Mouse (Mus musculus): ENCODE data around the gene Slc6a21. TPM values are rescaled to one million over a fixed set of nuclear protein-coding genes. Genes with fewer than 3 reads are reported as not detected.

The Slc6a21 gene
- polyA plus RNA-seq, 1 experiment, result not detected

DNA sequence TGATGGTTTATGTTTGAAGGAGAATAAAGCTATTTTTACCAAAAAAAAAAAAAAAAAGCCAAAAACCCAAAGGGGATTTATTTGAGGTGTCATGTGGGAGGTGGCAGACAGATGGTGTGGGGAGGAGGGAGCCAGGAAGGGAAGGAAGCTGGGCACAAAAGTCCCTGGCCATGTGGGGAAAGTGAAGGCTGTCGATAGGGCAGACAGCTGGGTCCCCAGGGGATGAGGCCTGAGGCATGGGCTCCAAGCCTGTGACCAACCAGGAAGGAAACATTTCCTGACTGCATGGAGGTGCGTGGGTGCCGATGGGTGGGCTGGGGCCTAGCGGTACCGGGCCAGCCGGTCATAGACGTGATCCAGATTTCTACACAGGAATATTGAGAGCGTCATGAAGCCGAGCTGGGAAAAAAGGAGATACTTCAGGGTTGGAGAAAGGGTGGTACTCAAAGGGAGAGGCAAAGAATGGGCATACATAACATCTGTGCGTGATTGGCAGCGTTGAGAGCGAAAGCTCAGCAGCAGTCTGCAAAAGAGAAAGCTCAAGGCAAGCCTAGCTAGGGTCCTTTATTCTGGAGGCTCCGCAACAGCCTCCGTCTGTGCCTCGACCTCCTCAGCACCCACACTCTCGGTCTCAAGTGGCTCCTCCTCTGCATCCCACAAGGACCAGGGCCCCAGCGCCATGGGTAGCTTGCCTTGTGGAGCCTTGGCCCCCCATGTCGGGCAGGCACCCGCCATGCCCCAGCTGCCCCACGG lies 43.6 kb upstream of the Slc6a21 start:
- TF ChIP-seq POLR2A (IDR thresholded peaks at IDR 0.05; ENCODE audit: low read depth, low read length) (no peak), CTCF (IDR thresholded peaks at IDR 0.05; ENCODE audit: extremely low read depth, insufficient read length, insufficient replicate concordance, low read depth, low read length) (no peak)
- Histone ChIP-seq H3K27me3 (ENCODE audit: control insufficient read depth, insufficient read depth, low read length) (0 out of 2 replicates have a peak, but pooled peaks cover 5% of the 10 kb centered on the region), H3K4me3 (ENCODE audit: low read depth, low read length) (peak overlapping the region; percentile 31), H3K4me1 (ENCODE audit: control insufficient read depth, insufficient read depth, insufficient read length, low read length) (peaks cover 13% of the 10 kb centered on the region), H3K36me3 (ENCODE audit: control insufficient read depth, insufficient read depth, low read length) (no peaks in the 10 kb centered on the region), H3K27ac (ENCODE audit: insufficient read depth, low read depth, low read length) (no peak overlapping the region)
- WGBS, result 56% methylated on average over 20 of the region's 20 CpGs

DNA sequence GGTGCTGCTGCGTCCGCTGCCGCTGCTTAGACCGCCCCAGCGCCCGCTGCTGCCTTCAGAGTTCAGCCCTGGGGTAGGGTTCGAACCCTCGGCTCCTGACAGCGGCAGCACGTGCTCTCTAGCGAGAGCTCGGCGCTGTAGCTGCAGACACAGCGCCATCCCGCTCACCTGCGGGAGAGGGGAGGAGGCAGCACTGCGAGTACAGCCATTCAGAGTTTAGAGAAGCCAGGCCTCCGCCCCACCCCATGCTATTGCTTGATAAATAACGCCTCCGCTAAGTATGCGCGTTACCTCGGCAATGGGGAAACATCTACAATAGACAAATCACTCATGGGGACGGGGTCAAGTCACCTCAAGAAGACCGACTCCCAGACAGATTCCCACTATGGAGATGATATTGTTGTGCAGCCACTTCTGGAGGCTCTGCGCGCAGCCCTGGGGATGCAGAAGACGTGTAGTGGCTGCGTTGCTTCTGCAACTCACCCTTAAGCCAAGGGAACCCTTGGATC lies 42.9 kb upstream of the Slc6a21 start:
- WGBS, result 21% methylated on average over 29 of the region's 29 CpGs
- H3K27me3 ChIP-seq (ENCODE audit: control insufficient read depth, insufficient read depth, low read length), result 0 out of 2 replicates have a peak, but pooled peaks cover 5% of the 10 kb centered on the region
- no peak for TF ChIP-seq CTCF (IDR thresholded peaks at IDR 0.05; ENCODE audit: extremely low read depth, insufficient read length, insufficient replicate concordance, low read depth, low read length)
- TF ChIP-seq POLR2A (IDR thresholded peaks at IDR 0.05; ENCODE audit: low read depth, low read length), result no peak
- peaks cover 13% of the 10 kb centered on the region for H3K4me1 ChIP-seq (ENCODE audit: control insufficient read depth, insufficient read depth, insufficient read length, low read length)
- no peaks in the 10 kb centered on the region for H3K36me3 ChIP-seq (ENCODE audit: control insufficient read depth, insufficient read depth, low read length)
- H3K27ac ChIP-seq (ENCODE audit: insufficient read depth, low read depth, low read length), result no peak overlapping the region
- peak overlapping the region; percentile 31 for H3K4me3 ChIP-seq (ENCODE audit: low read depth, low read length)

DNA sequence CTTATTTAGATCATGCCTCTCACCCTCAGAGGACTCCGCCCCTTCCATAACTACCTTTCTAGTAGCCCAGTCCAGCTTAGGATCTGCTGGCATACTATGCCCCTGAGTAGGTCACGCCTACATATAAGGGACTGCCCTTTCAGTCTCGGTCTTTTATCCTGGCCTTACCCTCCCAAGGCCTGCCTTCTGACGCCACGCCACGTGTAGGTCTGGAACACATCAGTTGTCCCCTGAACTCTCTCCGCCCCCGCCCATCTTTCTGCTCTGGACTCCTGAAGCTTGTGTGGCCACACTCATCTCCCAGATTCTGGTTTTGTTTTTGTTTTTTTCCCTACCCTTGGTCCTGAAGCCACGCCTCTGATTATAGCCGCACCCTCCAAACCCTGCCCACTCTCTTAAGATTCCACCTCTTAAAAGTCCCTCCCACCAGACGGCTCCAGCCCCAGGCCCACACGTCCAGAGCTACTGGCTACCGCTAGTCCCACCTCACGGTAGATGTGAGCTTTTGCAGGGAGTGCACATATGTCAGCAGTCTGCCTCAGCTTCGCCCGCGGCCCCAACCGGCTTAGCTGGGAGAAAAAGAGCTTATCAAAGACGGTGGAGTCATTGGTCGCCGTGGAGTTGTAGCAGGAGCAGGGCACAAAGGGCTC lies 42.3 kb upstream of the Slc6a21 start:
- peak overlapping the region; percentile 39 for H3K4me3 ChIP-seq (ENCODE audit: low read depth, low read length)
- H3K36me3 ChIP-seq (ENCODE audit: control insufficient read depth, insufficient read depth, low read length), result no peaks in the 10 kb centered on the region
- TF ChIP-seq CTCF (IDR thresholded peaks at IDR 0.05; ENCODE audit: extremely low read depth, insufficient read length, insufficient replicate concordance, low read depth, low read length) (no peak), POLR2A (IDR thresholded peaks at IDR 0.05; ENCODE audit: low read depth, low read length) (no peak)
- 0 out of 2 replicates have a peak, but pooled peaks cover 5% of the 10 kb centered on the region for H3K27me3 ChIP-seq (ENCODE audit: control insufficient read depth, insufficient read depth, low read length)
- 9% methylated on average over 21 of the region's 21 CpGs for WGBS
- H3K4me1 ChIP-seq (ENCODE audit: control insufficient read depth, insufficient read depth, insufficient read length, low read length), result peaks cover 13% of the 10 kb centered on the region
- H3K27ac ChIP-seq (ENCODE audit: insufficient read depth, low read depth, low read length), result no peak overlapping the region

DNA sequence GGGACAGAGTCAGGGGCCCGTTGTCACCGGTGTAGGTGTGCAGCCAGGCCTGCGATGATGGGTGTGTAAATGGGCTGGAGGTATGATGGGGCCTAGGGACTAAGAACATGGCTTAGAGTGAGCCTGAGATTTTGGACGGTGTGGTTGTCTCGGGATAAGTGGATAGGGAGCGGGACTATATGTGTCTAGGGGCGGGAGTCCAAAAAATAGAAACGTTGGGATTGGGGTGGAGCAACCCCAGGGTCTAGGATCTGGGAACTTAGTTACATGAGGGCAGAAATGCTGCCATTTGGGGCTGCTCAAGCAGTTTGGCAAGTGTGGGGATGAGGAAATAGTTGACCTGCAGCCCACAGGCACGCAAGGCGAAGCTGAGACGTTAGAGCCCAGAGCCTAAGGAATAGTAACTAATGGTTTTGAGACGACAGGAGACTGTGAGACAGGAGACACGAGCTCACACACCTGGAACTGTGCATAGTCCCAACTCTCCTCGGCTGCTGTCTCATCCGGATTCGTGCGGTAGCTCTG lies 41.6 kb upstream of the Slc6a21 start:
- Histone ChIP-seq H3K36me3 (ENCODE audit: control insufficient read depth, insufficient read depth, low read length) (no peaks in the 10 kb centered on the region), H3K27ac (ENCODE audit: insufficient read depth, low read depth, low read length) (no peak overlapping the region), H3K4me3 (ENCODE audit: low read depth, low read length) (peak overlapping the region; percentile 39; the same call in 1 of the 2 replicates), H3K27me3 (ENCODE audit: control insufficient read depth, insufficient read depth, low read length) (0 out of 2 replicates have a peak, but pooled peaks cover 5% of the 10 kb centered on the region), H3K4me1 (ENCODE audit: control insufficient read depth, insufficient read depth, insufficient read length, low read length) (peaks cover 16% of the 10 kb centered on the region)
- WGBS, result 66% methylated on average over 17 of the region's 17 CpGs
- no peak for TF ChIP-seq CTCF (IDR thresholded peaks at IDR 0.05; ENCODE audit: extremely low read depth, insufficient read length, insufficient replicate concordance, low read depth, low read length)
- TF ChIP-seq POLR2A (IDR thresholded peaks at IDR 0.05; ENCODE audit: low read depth, low read length), result no peak

DNA sequence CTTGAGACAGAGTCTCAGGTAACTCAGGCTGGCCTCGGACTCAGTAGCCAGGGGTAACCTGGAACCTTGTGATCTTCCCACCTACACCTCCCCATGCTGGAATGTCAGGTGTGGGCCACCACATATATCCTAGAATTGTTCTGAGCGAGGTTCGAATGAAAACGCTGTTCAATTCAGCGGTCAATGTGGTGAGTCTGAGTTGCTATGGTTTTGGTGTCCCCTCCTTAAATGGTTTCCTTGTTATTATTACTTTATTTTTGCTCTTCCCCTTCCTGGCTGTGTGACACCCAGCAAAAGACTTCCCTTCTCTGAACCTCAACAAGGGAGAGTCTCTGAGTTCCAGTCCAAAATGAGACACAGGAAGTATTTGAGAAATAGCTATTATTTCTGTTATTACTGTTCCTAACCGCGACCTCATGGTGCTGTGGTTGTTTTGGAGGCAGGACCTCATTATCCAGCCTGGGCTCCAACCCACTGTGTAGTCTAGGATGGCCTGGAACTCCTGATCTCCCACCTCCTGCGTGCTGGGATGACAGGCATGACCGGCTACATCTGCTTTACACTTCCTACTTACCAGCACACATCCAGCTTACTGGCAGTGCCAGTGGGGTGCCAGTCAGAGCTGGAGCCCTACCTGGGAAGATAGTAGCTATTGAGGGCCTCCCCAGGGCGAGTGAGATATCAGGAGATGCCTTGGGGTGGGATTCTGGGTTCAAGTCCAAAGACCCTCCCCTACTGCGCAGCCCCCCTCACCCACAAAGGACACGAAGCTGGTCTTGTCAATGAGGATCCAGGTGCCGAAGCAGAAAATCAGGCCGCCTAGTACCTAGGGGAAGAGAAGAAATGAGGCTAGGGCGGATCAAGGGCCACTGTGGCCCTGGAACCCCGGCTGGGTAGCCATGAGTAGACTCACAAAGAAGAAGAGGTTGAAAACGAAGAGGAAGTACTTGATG lies 39.3 kb upstream of the Slc6a21 start:
- H3K27ac ChIP-seq (ENCODE audit: insufficient read depth, low read depth, low read length), result peak overlapping the region; percentile 66
- TF ChIP-seq CTCF (IDR thresholded peaks at IDR 0.05; ENCODE audit: extremely low read depth, insufficient read length, insufficient replicate concordance, low read depth, low read length), result no peak
- no peak for TF ChIP-seq POLR2A (IDR thresholded peaks at IDR 0.05; ENCODE audit: low read depth, low read length)
- H3K36me3 ChIP-seq (ENCODE audit: control insufficient read depth, insufficient read depth, low read length), result no peaks in the 10 kb centered on the region
- peaks cover 19% of the 10 kb centered on the region for H3K4me1 ChIP-seq (ENCODE audit: control insufficient read depth, insufficient read depth, insufficient read length, low read length)
- peak overlapping the region; percentile 59 for H3K4me3 ChIP-seq (ENCODE audit: low read depth, low read length)
- 0 out of 2 replicates have a peak, but pooled peaks cover 5% of the 10 kb centered on the region for H3K27me3 ChIP-seq (ENCODE audit: control insufficient read depth, insufficient read depth, low read length)
- 74% methylated on average over 17 of the region's 17 CpGs for WGBS

DNA sequence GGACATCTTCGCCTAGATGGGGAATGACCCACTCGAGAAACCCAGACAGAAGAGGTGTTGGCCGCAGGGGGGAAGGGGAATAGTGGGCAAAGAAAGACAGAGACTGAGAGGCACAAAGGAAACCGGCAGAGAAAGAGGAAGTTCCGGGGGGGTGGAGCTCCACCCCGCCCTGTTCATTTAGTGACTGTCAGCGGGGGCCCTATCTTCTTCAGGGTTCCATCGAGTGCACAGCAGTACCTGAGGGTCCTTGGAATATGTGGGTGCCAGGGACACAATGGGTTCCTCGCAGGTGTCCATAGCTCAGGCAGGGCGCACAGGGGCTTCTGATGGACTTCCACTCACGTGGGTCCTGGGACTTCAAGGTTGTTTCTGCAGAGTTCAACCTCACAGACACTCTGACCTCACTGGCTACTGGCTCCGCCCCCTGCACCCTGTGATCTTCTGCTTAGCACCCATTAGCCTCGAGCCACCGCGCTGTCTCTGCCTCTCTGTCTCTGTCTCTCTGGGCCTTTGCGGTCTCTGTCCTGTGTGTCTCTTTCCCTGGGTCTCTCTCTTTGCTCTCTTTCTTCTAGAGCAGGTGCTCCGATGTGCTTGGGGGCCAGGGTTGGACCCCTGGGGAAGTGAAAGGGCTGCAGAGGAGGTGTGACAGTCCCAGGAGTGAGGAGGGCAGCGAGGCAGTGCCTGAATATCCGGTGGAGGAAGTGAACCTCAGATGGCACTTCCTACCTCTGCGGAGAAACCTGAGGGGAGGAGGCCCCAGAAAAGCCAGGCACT lies 38.4 kb upstream of the Slc6a21 start, which contains the start of gene Cd37:
TSS of gene Cd37 (minus strand) at position 393 of the 774 bp plus-strand sequence.
- Histone ChIP-seq H3K27ac (ENCODE audit: insufficient read depth, low read depth, low read length) (peak within 1 kb of the TSS; percentile 66), H3K4me1 (ENCODE audit: control insufficient read depth, insufficient read depth, insufficient read length, low read length) (peaks cover 15% of the 10 kb centered on the region), H3K27me3 (ENCODE audit: control insufficient read depth, insufficient read depth, low read length) (0 out of 2 replicates have a peak, but pooled peaks cover 5% of the 10 kb centered on the region), H3K36me3 (ENCODE audit: control insufficient read depth, insufficient read depth, low read length) (no peaks in the 10 kb centered on the region), H3K4me3 (ENCODE audit: low read depth, low read length) (peak within 1 kb of the TSS; percentile 59)
- TF ChIP-seq CTCF (IDR thresholded peaks at IDR 0.05; ENCODE audit: extremely low read depth, insufficient read length, insufficient replicate concordance, low read depth, low read length), result no peak
- no peak; the same call in 1 of the 2 replicates for TF ChIP-seq POLR2A (IDR thresholded peaks at IDR 0.05; ENCODE audit: low read depth, low read length)
- WGBS, result 41% methylated on average over 20 of the region's 20 CpGs

Measured in small intestine, adult 2 months (tissue).